Mouse (Mus musculus) MEL (cell line): Measurements from ENCODE around the gene Themis2. TPM values are rescaled to one million over a fixed set of nuclear protein-coding genes. Genes with fewer than 3 reads are reported as not detected.

Experiments used
- DNase-seq: peaks from one replicate; pipeline ENCODE4 v3.0.0; 2011; ENCODE audit warnings: low read depth, low spot score
- H3K27ac ChIP-seq: 2 replicates; pipeline ENCODE4 v1.5.1; 2012; ENCODE audit warnings: low read depth, mild to moderate bottlenecking, control low read depth, low read length, moderate library complexity; ENCODE audit not compliant: control insufficient read depth
- H3K27me3 ChIP-seq, 2 experiments: fragments of 150-350 bp in 1 of 2; sonication (generic) in 1 of 2; 2 replicates each; pipeline ENCODE4 v1.6.1; 2012; ENCODE audit warnings: low read length in 2 of 2, mild to moderate bottlenecking in 2 of 2, improper control_type of control experiment in 1 of 2, moderate library complexity in 1 of 2; ENCODE audit not compliant: insufficient read depth in 2 of 2, control insufficient read depth in 1 of 2
- H3K36me3 ChIP-seq, 2 experiments: 2 replicates each; pipeline ENCODE4 v1.6.1; 2012 to 2014; ENCODE audit warnings: low read length in 2 of 2, improper control_type of control experiment in 1 of 2, inconsistent platforms in 1 of 2, mild to moderate bottlenecking in 1 of 2; ENCODE audit not compliant: insufficient read depth in 2 of 2, control insufficient read depth in 1 of 2
- H3K4me1 ChIP-seq, 2 experiments: fragments of 150-350 bp in 1 of 2; sonication (generic) in 1 of 2; 2 replicates each; pipeline ENCODE4 v1.6.1; 2012; ENCODE audit warnings: low read length in 2 of 2, improper control_type of control experiment in 1 of 2, mild to moderate bottlenecking in 1 of 2; ENCODE audit not compliant: insufficient read depth in 2 of 2, control insufficient read depth in 1 of 2
- H3K4me3 ChIP-seq, 2 experiments: fragments of 150-350 bp in 1 of 2; sonication (generic) in 1 of 2; 2 replicates each; pipeline ENCODE4 v1.5.1; 2012; ENCODE audit warnings: low read depth in 2 of 2, low read length in 2 of 2, mild to moderate bottlenecking in 2 of 2, moderate library complexity in 2 of 2, control low read depth in 1 of 2, improper control_type of control experiment in 1 of 2; ENCODE audit not compliant: control insufficient read depth in 1 of 2, insufficient read depth in 1 of 2
- H3K79me2 ChIP-seq: 2 replicates; pipeline ENCODE4 v1.6.1; 2012; ENCODE audit warnings: mild to moderate bottlenecking, low read length, moderate library complexity; ENCODE audit not compliant: control insufficient read depth, poor library complexity, insufficient read depth
- H3K9ac ChIP-seq: 2 replicates; pipeline ENCODE4 v1.6.1; 2012; ENCODE audit warnings: low read depth, mild to moderate bottlenecking, control low read depth, low read length, moderate library complexity; ENCODE audit not compliant: control insufficient read depth, poor library complexity, severe bottlenecking
- H3K9me3 ChIP-seq: fragments of 150-350 bp; sonication (generic); replicated peaks from 2 replicates; pipeline ENCODE4 v1.6.1; 2012; ENCODE audit warnings: mild to moderate bottlenecking, low read length, improper control_type of control experiment, moderate library complexity; ENCODE audit not compliant: insufficient read depth
- CTCF ChIP-seq, 3 experiments: IDR thresholded peaks in 2 of 3; conservative IDR thresholded peaks in 1 of 3; 2 replicates each; pipeline ENCODE4 v1.5.1; 2011 to 2012; ENCODE audit warnings: low read length in 3 of 3, low read depth in 2 of 3, mild to moderate bottlenecking in 2 of 3, improper control_type of control experiment in 1 of 3, inconsistent platforms in 1 of 3, mixed read lengths in 1 of 3, moderate library complexity in 1 of 3; ENCODE audit not compliant: control insufficient read depth in 1 of 3, insufficient read depth in 1 of 3, poor library complexity in 1 of 3, severe bottlenecking in 1 of 3
- ELF1 ChIP-seq: IDR thresholded peaks from 2 replicates; pipeline ENCODE4 v1.6.1; 2014; ENCODE audit warnings: low read depth, mild to moderate bottlenecking, inconsistent platforms, low read length, improper control_type of control experiment, moderate library complexity
- EP300 ChIP-seq, 2 experiments: IDR thresholded peaks; 2 replicates each; pipeline ENCODE4 v1.6.1; 2011; ENCODE audit warnings: improper control_type of control experiment in 2 of 2, low read length in 2 of 2, low read depth in 1 of 2, mild to moderate bottlenecking in 1 of 2
- ETS1 ChIP-seq: IDR thresholded peaks from 2 replicates; pipeline ENCODE4 v1.6.1; 2012; ENCODE audit warnings: low read depth, mild to moderate bottlenecking, inconsistent platforms, low read length, improper control_type of control experiment, moderate library complexity
- GABPA ChIP-seq: IDR thresholded peaks from 2 replicates; pipeline ENCODE4 v1.6.1; 2012; ENCODE audit warnings: low read depth, mild to moderate bottlenecking, inconsistent platforms, low read length, improper control_type of control experiment, moderate library complexity
- JUND ChIP-seq: IDR thresholded peaks from 2 replicates; pipeline ENCODE4 v1.6.1; 2011; ENCODE audit warnings: low read depth, mild to moderate bottlenecking, improper control_type of control experiment, low read length
- MAZ ChIP-seq: IDR thresholded peaks from 2 replicates; pipeline ENCODE4 v1.6.1; 2012; ENCODE audit warnings: low read depth, mild to moderate bottlenecking, inconsistent platforms, low read length, improper control_type of control experiment
- MEF2A ChIP-seq: IDR thresholded peaks from 2 replicates; pipeline ENCODE4 v1.6.1; 2014; ENCODE audit warnings: low read depth, mild to moderate bottlenecking, inconsistent platforms, low read length, improper control_type of control experiment; ENCODE audit not compliant: poor library complexity, insufficient replicate concordance, severe bottlenecking; ENCODE audit errors: extremely low read depth
- MYC ChIP-seq: IDR thresholded peaks from 2 replicates; pipeline ENCODE4 v1.6.1; 2011; ENCODE audit warnings: low read depth, mild to moderate bottlenecking, low read length, improper control_type of control experiment, moderate library complexity
- NELFE ChIP-seq: IDR thresholded peaks from 2 replicates; pipeline ENCODE4 v1.6.1; 2011; ENCODE audit warnings: low read depth, low read length, improper control_type of control experiment
- POLR2AphosphoS2 ChIP-seq: IDR thresholded peaks from 2 replicates; pipeline ENCODE4 v1.6.1; 2011; ENCODE audit warnings: low read length, improper control_type of control experiment
- POLR2AphosphoS5 ChIP-seq: IDR thresholded peaks from 2 replicates; pipeline ENCODE4 v1.6.1; 2012; ENCODE audit warnings: low read depth, borderline replicate concordance, mild to moderate bottlenecking, inconsistent platforms, low read length, moderate library complexity, mixed read lengths
- RAD21 ChIP-seq: IDR thresholded peaks from 2 replicates; pipeline ENCODE4 v1.6.1; 2011; ENCODE audit warnings: mild to moderate bottlenecking, low read depth, low read length, improper control_type of control experiment
- RCOR1 ChIP-seq: IDR thresholded peaks from 2 replicates; pipeline ENCODE4 v1.6.1; 2012; ENCODE audit warnings: low read depth, mild to moderate bottlenecking, inconsistent platforms, low read length, improper control_type of control experiment
- TBP ChIP-seq: IDR thresholded peaks from 2 replicates; pipeline ENCODE4 v1.8.0; 2011; ENCODE audit warnings: low read depth, low read length, improper control_type of control experiment
- UBTF ChIP-seq: IDR thresholded peaks from 2 replicates; pipeline ENCODE4 v1.6.1; 2012; ENCODE audit warnings: low read depth, mild to moderate bottlenecking, inconsistent platforms, low read length, improper control_type of control experiment, moderate library complexity, borderline replicate concordance; ENCODE audit not compliant: insufficient read depth
- USF2 ChIP-seq, 2 experiments: IDR thresholded peaks; 2 replicates each; pipeline ENCODE4 v1.6.1; 2011 to 2012; ENCODE audit warnings: improper control_type of control experiment in 2 of 2, low read length in 2 of 2, borderline replicate concordance in 1 of 2, inconsistent platforms in 1 of 2, low read depth in 1 of 2, mild to moderate bottlenecking in 1 of 2; ENCODE audit not compliant: insufficient read depth in 1 of 2
- ZC3H11A ChIP-seq: IDR thresholded peaks from 2 replicates; pipeline ENCODE4 v1.6.1; 2012; ENCODE audit warnings: low read depth, mild to moderate bottlenecking, inconsistent platforms, low read length, improper control_type of control experiment
- ZNF384 ChIP-seq: IDR thresholded peaks from 2 replicates; pipeline ENCODE4 v1.6.1; 2012; ENCODE audit warnings: low read depth, mild to moderate bottlenecking, inconsistent platforms, low read length, improper control_type of control experiment
- polyA plus RNA-seq, 2 experiments: library from polyadenylated mRNA; stranded (reverse) in 1 of 2; unstranded in 1 of 2; fragments of >175 nt in 1 of 2; fragments of >200 nt in 1 of 2; gene quantifications; 2 replicates each; pipeline versions ENCODE4 v1.2.1 to v1.2.4; 2012; ENCODE audit warnings: low replicate concordance in 2 of 2, low read depth in 1 of 2; ENCODE audit not compliant: insufficient read length in 2 of 2, insufficient read depth in 1 of 2, missing spikeins in 1 of 2
- total RNA-seq: library from RNA; depleted of rRNA; stranded (reverse); fragments of 300-350 nt; gene quantifications from 2 replicates; pipeline ENCODE4 v1.2.3, GENCODE M21; 2012

Gene Themis2
- total and polyA plus RNA-seq, 3 experiments = 1.0 to 2.6 TPM; not detected in 1

DNA sequence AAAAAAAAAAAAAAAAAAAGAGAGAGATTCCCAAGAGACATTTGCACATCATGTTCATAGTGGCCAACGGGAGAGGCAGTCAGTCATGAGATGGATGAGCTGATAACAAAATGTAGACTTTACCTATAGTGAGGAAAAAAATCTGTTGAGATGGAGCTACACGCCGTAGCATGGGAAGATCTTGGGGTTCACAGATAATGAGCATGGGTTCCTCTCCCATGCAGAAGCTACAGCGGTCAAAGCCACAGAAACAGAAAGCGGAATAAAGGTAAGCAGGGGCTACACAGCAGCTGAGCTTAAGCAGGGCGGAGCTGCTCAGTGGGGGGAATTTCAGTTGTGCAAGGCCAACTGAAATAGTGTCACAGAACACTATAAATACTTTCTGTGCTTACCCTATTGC lies 8.1 kb upstream of the Themis2 start (continued):
- TF ChIP-seq MEF2A = no peak
- no peak for TF ChIP-seq ELF1
- TF ChIP-seq ETS1 = peak; percentile 87
- peak; percentile 74 for TF ChIP-seq MYC
- TF ChIP-seq NELFE = no peak
- TF ChIP-seq POLR2AphosphoS5 = no peak
- no peak for TF ChIP-seq RAD21
- TF ChIP-seq UBTF = no peak
- TF ChIP-seq TBP = 0 out of 2 replicates have a peak, but pooled peaks have one; percentile 2
- no peak for TF ChIP-seq ZC3H11A
- peak; percentile 83 for TF ChIP-seq RCOR1

DNA sequence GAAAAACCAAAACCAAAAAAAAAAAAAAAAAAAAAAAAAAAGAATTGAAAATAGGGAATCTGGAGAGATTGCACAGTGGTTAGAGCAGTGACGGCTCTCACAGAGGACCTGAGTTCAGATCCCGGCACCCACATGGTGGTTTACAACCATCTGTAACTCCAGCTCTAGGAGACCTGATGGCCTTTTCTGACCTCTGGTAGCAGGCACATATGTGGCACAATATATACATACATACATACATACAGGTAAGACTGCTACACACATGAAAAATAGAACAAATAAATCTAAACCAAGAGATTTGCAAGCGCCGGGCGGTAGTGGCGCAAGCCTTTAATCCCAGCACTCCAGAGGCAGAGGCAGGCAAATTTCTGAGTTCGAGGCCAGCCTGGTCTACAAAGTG lies 7.7 kb upstream of the Themis2 start:
- H3K27me3 ChIP-seq = no peaks in the 10 kb centered on the region
- peaks cover 0 to 40% of the 10 kb centered on the region in 2 experiments; a peak in 2 of 4 replicates for H3K36me3 ChIP-seq
- no peaks in the 10 kb centered on the region; the same call in 1 of the 2 replicates for H3K79me2 ChIP-seq
- TF ChIP-seq JUND (no peak), RAD21 (no peak), ZNF384 (peak; percentile 87)
- TF ChIP-seq, all 39 proteins: peak for 1
- Histone ChIP-seq H3K9me3 (no peaks in the 10 kb centered on the region), H3K4me3 (no peak overlapping the region), H3K9ac (no peak overlapping the region), H3K27ac (peak overlapping the region; percentile 98), H3K4me1 (peaks cover 24 to 36% of the 10 kb centered on the region in 2 experiments)
- DNase-seq = peak; percentile 74

DNA sequence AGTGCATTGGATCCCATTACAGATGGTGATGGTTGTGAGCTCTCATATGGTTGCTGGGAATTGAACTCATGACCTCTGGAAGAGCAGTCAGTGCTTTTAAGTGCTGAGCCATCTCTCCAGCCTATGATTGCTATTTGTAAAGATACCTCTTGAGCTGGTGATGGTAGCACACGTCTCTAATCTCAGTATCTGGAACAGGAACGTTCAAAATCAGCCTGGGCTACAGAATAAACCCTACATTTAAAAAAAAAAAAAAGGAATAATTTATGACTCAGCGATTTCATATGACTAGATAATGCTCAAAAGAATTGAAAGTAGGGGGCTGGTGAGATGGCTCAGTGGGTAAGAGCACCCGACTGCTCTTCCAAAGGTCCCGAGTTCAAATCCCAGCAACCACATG lies 7.0 kb upstream of the Themis2 start:
- no peak overlapping the region for H3K27ac ChIP-seq
- TF ChIP-seq CTCF (IDR thresholded peaks at IDR 0.05 in 2 of 3, conservative IDR thresholded peaks at IDR 0.05 in 1 of 3; ENCODE audit: control insufficient read depth in 1 of 3, insufficient read depth in 1 of 3, low read depth in 2 of 3, low read length in 3 of 3, poor library complexity in 1 of 3, severe bottlenecking in 1 of 3) = no peak
- no peak for TF ChIP-seq ELF1
- TF ChIP-seq POLR2AphosphoS2 = no peak
- TF ChIP-seq TBP = peak; percentile 96
- TF ChIP-seq RAD21 = no peak
- TF ChIP-seq MAZ = no peak
- no peak for TF ChIP-seq GABPA
- TF ChIP-seq ZNF384 = peak; percentile 78
- no peak for TF ChIP-seq MEF2A
- no peak for TF ChIP-seq EP300 (IDR thresholded peaks at IDR 0.05; ENCODE audit: low read depth in 1 of 2, low read length in 2 of 2)
- no peak for TF ChIP-seq UBTF
- no peak for TF ChIP-seq USF2 (IDR thresholded peaks at IDR 0.05; ENCODE audit: borderline replicate concordance in 1 of 2, insufficient read depth in 1 of 2, low read depth in 1 of 2, low read length in 2 of 2)

More for the DNA sequence above, 7.0 kb upstream of the Themis2 start:
- peaks cover 0 to 36% of the 10 kb centered on the region in 2 experiments; a peak in 2 of 4 replicates for H3K36me3 ChIP-seq
- no peaks in the 10 kb centered on the region for H3K27me3 ChIP-seq
- DNase-seq = peak; percentile 69
- H3K9me3 ChIP-seq = no peaks in the 10 kb centered on the region
- no peaks in the 10 kb centered on the region; the same call in 1 of the 2 replicates for H3K79me2 ChIP-seq
- peaks cover 21 to 29% of the 10 kb centered on the region in 2 experiments for H3K4me1 ChIP-seq
- H3K9ac ChIP-seq = no peak overlapping the region
- no peak overlapping the region for H3K4me3 ChIP-seq
